Mouse (Mus musculus) kidney, postnatal 36 days (tissue): Measurements from ENCODE around the gene Errfi1.
A peak's percentile ranks its signal among the peaks of the same experiment; 100 is the strongest.

ENCODE experiments used
- DNase-seq, 2 experiments: peaks; one replicate each; pipeline ENCODE4 v3.0.0; 2021 to 2022; ENCODE audit warnings: mixed read lengths in 2 of 2

The Errfi1 gene

GRCm38 (mm10) chr4:150880364-150880763, 26.6 kb downstream of the Errfi1 start:
- DNase-seq = no peak

- DNase-seq = no peak
Measured at GRCm38 (mm10) chr4:150882632-150883031, 28.9 kb downstream of the Errfi1 start.

GRCm38 (mm10) chr4:150887903-150888302, 34.2 kb downstream of the Errfi1 start:
- no peak for DNase-seq

- DNase-seq = no peak
Measured at GRCm38 (mm10) chr4:150888492-150888891, 34.8 kb downstream of the Errfi1 start.

GRCm38 (mm10) chr4:150889273-150889954, 35.7 kb downstream of the Errfi1 start:
- DNase-seq = peak in 1 of 2 experiments; percentile 69

- DNase-seq = peak in 1 of 2 experiments; percentile 59
Measured at GRCm38 (mm10) chr4:150889955-150890315, 36.2 kb downstream of the Errfi1 start.

- no peak for DNase-seq
Measured at GRCm38 (mm10) chr4:150891308-150891707, 37.6 kb downstream of the Errfi1 start.

- DNase-seq = peak in 1 of 2 experiments; percentile 69
Measured at GRCm38 (mm10) chr4:150894718-150895501, 41.2 kb downstream of the Errfi1 start.

GRCm38 (mm10) chr4:150896896-150897624, 43.3 kb downstream of the Errfi1 start:
- DNase-seq = no peak

GRCm38 (mm10) chr4:150898716-150899365, 45.1 kb downstream of the Errfi1 start:
- peak; percentile 76 to 80 for DNase-seq

- peak; percentile 51 to 64 for DNase-seq
Measured at GRCm38 (mm10) chr4:150900486-150900885, 46.8 kb downstream of the Errfi1 start.

GRCm38 (mm10) chr4:150901651-150902050, 47.9 kb downstream of the Errfi1 start:
- DNase-seq = peak; percentile 80 to 90

- peak; percentile 75 to 86 for DNase-seq
Measured at GRCm38 (mm10) chr4:150902062-150902461, 48.3 kb downstream of the Errfi1 start.

- peak; percentile 83 to 87 for DNase-seq
Measured at GRCm38 (mm10) chr4:150903091-150903742, 49.5 kb downstream of the Errfi1 start.

- no peak for DNase-seq
Measured at GRCm38 (mm10) chr4:150907099-150907498, 53.4 kb downstream of the Errfi1 start.

- DNase-seq = peak in 1 of 2 experiments; percentile 51
Measured at GRCm38 (mm10) chr4:150908512-150908911, 54.8 kb downstream of the Errfi1 start.

GRCm38 (mm10) chr4:150909451-150910156, 55.9 kb downstream of the Errfi1 start:
- DNase-seq = peak; percentile 98 to 99

- no peak for DNase-seq
Measured at GRCm38 (mm10) chr4:150910164-150910951, 56.6 kb downstream of the Errfi1 start.

- DNase-seq = no peak
Measured at GRCm38 (mm10) chr4:150913743-150914142, 60.0 kb downstream of the Errfi1 start.

- DNase-seq = peak; percentile 98 to 99
Measured at GRCm38 (mm10) chr4:150914290-150914733, 60.6 kb downstream of the Errfi1 start, which contains the start of the genes Park7 and Tnfrsf9. TSS of gene Park7 (minus strand) at chr4:150914437. TSS of gene Tnfrsf9 (plus strand) at chr4:150914562.
